Mouse (Mus musculus): ENCODE results near the gene Olfr815. TPM values are rescaled to one million over a fixed set of nuclear protein-coding genes. Genes with fewer than 3 reads are reported as not detected.
"Not testable (repeated sequence)": the region's sequence is repeated elsewhere in the genome, so short reads cannot be mapped to it uniquely, and the experiment has no call there.

Gene Olfr815
- not detected in 2 replicates for polyA plus RNA-seq (2015; fragmentation: Nextera tagmentation; extraction: Ambion mirVana)

- WGBS: no CpG with 5 or more reads among the region's 1 CpGs
- H3K27me3 ChIP-seq (ENCODE audit: insufficient read depth, low read length); H3K4me1 ChIP-seq (replicated peaks; ENCODE audit: insufficient read depth, low read length); H3K4me3 ChIP-seq (replicated peaks; ENCODE audit: low read depth, low read length); H3K9ac ChIP-seq (ENCODE audit: low read depth, low read length); ATAC-seq (replicated peaks; ENCODE audit: low FRiP score, low read depth); DNase-seq (ENCODE audit: low spot score); H3K4me2 ChIP-seq (ENCODE audit: low read length); H3K27ac ChIP-seq; H3K9me3 ChIP-seq (replicated peaks; ENCODE audit: low read length); H3K36me3 ChIP-seq (ENCODE audit: insufficient read depth, low read length): not testable (repeated sequence)
These were observed at the start of gene Olfr815 for GRCm38 (mm10) chr10:129905767-129906166. Olfr815 (minus strand) TSS chr10:129905867.

- Histone ChIP-seq H3K27ac (no peak within 1 kb of the TSS), H3K4me3 (replicated peaks; ENCODE audit: low read depth, low read length) (no peak within 1 kb of the TSS), H3K4me2 (ENCODE audit: low read length) (no peak within 1 kb of the TSS), H3K36me3 (ENCODE audit: insufficient read depth, low read length) (no peaks in the 10 kb centered on the region), H3K9me3 (replicated peaks; ENCODE audit: low read length) (no peaks in the 10 kb centered on the region), H3K27me3 (ENCODE audit: insufficient read depth, low read length) (no peaks in the 10 kb centered on the region), H3K4me1 (replicated peaks; ENCODE audit: insufficient read depth, low read length) (no peaks in the 10 kb centered on the region), H3K9ac (ENCODE audit: low read depth, low read length) (no peak within 1 kb of the TSS)
- WGBS: 88% methylated on average over 2 of the region's 2 CpGs
- no peak for TF ChIP-seq CTCF (IDR thresholded peaks at IDR 0.05; ENCODE audit: low read depth)
- ATAC-seq (replicated peaks; ENCODE audit: low FRiP score, low read depth) (no peak), DNase-seq (ENCODE audit: low spot score) (no peak)
These were observed 43.3 kb upstream of the Olfr815 start, which contains the start of gene Olfr818 for GRCm38 (mm10) chr10:129949000-129949399. Olfr818 (minus strand) TSS chr10:129949100.

GRCm38 (mm10) chr10:129915497-129915896 is 9.8 kb upstream of the Olfr815 start, which contains the start of gene Olfr816:
Olfr816 (minus strand) TSS chr10:129915597.
- Histone ChIP-seq H3K4me1 (replicated peaks; ENCODE audit: insufficient read depth, low read length) (no peaks in the 10 kb centered on the region), H3K9ac (ENCODE audit: low read depth, low read length) (no peak within 1 kb of the TSS), H3K27ac (no peak within 1 kb of the TSS), H3K27me3 (ENCODE audit: insufficient read depth, low read length) (no peaks in the 10 kb centered on the region), H3K9me3 (replicated peaks; ENCODE audit: low read length) (no peaks in the 10 kb centered on the region), H3K4me3 (replicated peaks; ENCODE audit: low read depth, low read length) (no peak within 1 kb of the TSS), H3K36me3 (ENCODE audit: insufficient read depth, low read length) (no peaks in the 10 kb centered on the region), H3K4me2 (ENCODE audit: low read length) (no peak within 1 kb of the TSS)
- 56% methylated on average over 1 of the region's 1 CpGs for WGBS
- ATAC-seq (replicated peaks; ENCODE audit: low FRiP score, low read depth): no peak
- no peak for DNase-seq (ENCODE audit: low spot score)
- TF ChIP-seq CTCF (IDR thresholded peaks at IDR 0.05; ENCODE audit: low read depth): no peak

GRCm38 (mm10) chr10:129885934-129886333 is 19.7 kb downstream of the Olfr815 start:
- no peak for ATAC-seq (replicated peaks; ENCODE audit: low FRiP score, low read depth)
- no peak overlapping the region for H3K27ac ChIP-seq
- H3K4me3 ChIP-seq (replicated peaks; ENCODE audit: low read depth, low read length): no peak overlapping the region
- no peak overlapping the region for H3K4me2 ChIP-seq (ENCODE audit: low read length)
- H3K9ac ChIP-seq (ENCODE audit: low read depth, low read length): no peak overlapping the region
- H3K4me1 ChIP-seq (replicated peaks; ENCODE audit: insufficient read depth, low read length): no peaks in the 10 kb centered on the region
- H3K27me3 ChIP-seq (ENCODE audit: insufficient read depth, low read length): no peaks in the 10 kb centered on the region
- TF ChIP-seq CTCF (IDR thresholded peaks at IDR 0.05; ENCODE audit: low read depth): no peak
- no peak for DNase-seq (ENCODE audit: low spot score)
- WGBS: 79% methylated on average over 7 of the region's 7 CpGs
- no peaks in the 10 kb centered on the region for H3K9me3 ChIP-seq (replicated peaks; ENCODE audit: low read length)
- no peaks in the 10 kb centered on the region for H3K36me3 ChIP-seq (ENCODE audit: insufficient read depth, low read length)

- 80% methylated on average over 6 of the region's 6 CpGs for WGBS
- H3K4me1 ChIP-seq (replicated peaks; ENCODE audit: insufficient read depth, low read length); H3K27me3 ChIP-seq (ENCODE audit: insufficient read depth, low read length); H3K36me3 ChIP-seq (ENCODE audit: insufficient read depth, low read length); H3K27ac ChIP-seq; H3K9me3 ChIP-seq (replicated peaks; ENCODE audit: low read length); H3K9ac ChIP-seq (ENCODE audit: low read depth, low read length); H3K4me2 ChIP-seq (ENCODE audit: low read length); DNase-seq (ENCODE audit: low spot score); ATAC-seq (replicated peaks; ENCODE audit: low FRiP score, low read depth); H3K4me3 ChIP-seq (replicated peaks; ENCODE audit: low read depth, low read length): not testable (repeated sequence)
These were observed 20.2 kb downstream of the Olfr815 start for GRCm38 (mm10) chr10:129885496-129885895.

GRCm38 (mm10) chr10:129879751-129880150 is 25.9 kb downstream of the Olfr815 start, which contains the start of gene Olfr814:
Olfr814 (minus strand) TSS chr10:129879851.
- H3K9ac ChIP-seq (ENCODE audit: low read depth, low read length); DNase-seq (ENCODE audit: low spot score); H3K27me3 ChIP-seq (ENCODE audit: insufficient read depth, low read length); ATAC-seq (replicated peaks; ENCODE audit: low FRiP score, low read depth); H3K4me3 ChIP-seq (replicated peaks; ENCODE audit: low read depth, low read length); H3K4me2 ChIP-seq (ENCODE audit: low read length); H3K36me3 ChIP-seq (ENCODE audit: insufficient read depth, low read length); H3K9me3 ChIP-seq (replicated peaks; ENCODE audit: low read length); H3K4me1 ChIP-seq (replicated peaks; ENCODE audit: insufficient read depth, low read length); H3K27ac ChIP-seq: not testable (repeated sequence)
- no CpG with 5 or more reads among the region's 1 CpGs for WGBS

GRCm38 (mm10) chr10:129855067-129855466 is 50.6 kb downstream of the Olfr815 start, which contains the start of gene Olfr813:
Olfr813 (plus strand) TSS chr10:129855367.
- TF ChIP-seq CTCF (IDR thresholded peaks at IDR 0.05; ENCODE audit: low read depth): no peak
- Histone ChIP-seq H3K4me3 (replicated peaks; ENCODE audit: low read depth, low read length) (no peak within 1 kb of the TSS), H3K27me3 (ENCODE audit: insufficient read depth, low read length) (no peaks in the 10 kb centered on the region), H3K36me3 (ENCODE audit: insufficient read depth, low read length) (no peaks in the 10 kb centered on the region), H3K4me2 (ENCODE audit: low read length) (no peak within 1 kb of the TSS), H3K4me1 (replicated peaks; ENCODE audit: insufficient read depth, low read length) (no peaks in the 10 kb centered on the region), H3K27ac (no peak within 1 kb of the TSS), H3K9ac (ENCODE audit: low read depth, low read length) (no peak within 1 kb of the TSS), H3K9me3 (replicated peaks; ENCODE audit: low read length) (no peaks in the 10 kb centered on the region)
- ATAC-seq (replicated peaks; ENCODE audit: low FRiP score, low read depth) (no peak), DNase-seq (ENCODE audit: low spot score) (no peak)

Other genes with a start within 250 kb of the Olfr815 start
- gene Olfr800, start 248.2 kb downstream of the Olfr815 start, polyA plus RNA-seq (2015; fragmentation: Nextera tagmentation; extraction: Ambion mirVana): not detected in 2 replicates
- not detected in 2 replicates for gene Olfr801, start 232.0 kb downstream of the Olfr815 start, polyA plus RNA-seq (2015; fragmentation: Nextera tagmentation; extraction: Ambion mirVana)
- not detected in 2 replicates for gene Olfr802, start 217.7 kb downstream of the Olfr815 start, polyA plus RNA-seq (2015; fragmentation: Nextera tagmentation; extraction: Ambion mirVana)
- gene Olfr803, start 211.6 kb downstream of the Olfr815 start, polyA plus RNA-seq (2015; fragmentation: Nextera tagmentation; extraction: Ambion mirVana): not detected in 2 replicates
- gene Olfr804, start 202.7 kb downstream of the Olfr815 start, polyA plus RNA-seq (2015; fragmentation: Nextera tagmentation; extraction: Ambion mirVana): not detected in 2 replicates
- gene Olfr805, start 176.5 kb downstream of the Olfr815 start, polyA plus RNA-seq (2015; fragmentation: Nextera tagmentation; extraction: Ambion mirVana): not detected in 2 replicates
- not detected in 2 replicates for gene Olfr806, start 163.9 kb downstream of the Olfr815 start, polyA plus RNA-seq (2015; fragmentation: Nextera tagmentation; extraction: Ambion mirVana)
- not detected in 2 replicates for gene Olfr807, start 148.1 kb downstream of the Olfr815 start, polyA plus RNA-seq (2015; fragmentation: Nextera tagmentation; extraction: Ambion mirVana)
- gene Olfr808, start 140.4 kb downstream of the Olfr815 start, polyA plus RNA-seq (2015; fragmentation: Nextera tagmentation; extraction: Ambion mirVana): not detected in 2 replicates
- gene Olfr809, start 131.2 kb downstream of the Olfr815 start, polyA plus RNA-seq (2015; fragmentation: Nextera tagmentation; extraction: Ambion mirVana): not detected in 2 replicates
- not detected in 2 replicates for gene Olfr810, start 111.0 kb downstream of the Olfr815 start, polyA plus RNA-seq (2015; fragmentation: Nextera tagmentation; extraction: Ambion mirVana)
- not detected in 2 replicates for gene Olfr811, start 101.5 kb downstream of the Olfr815 start, polyA plus RNA-seq (2015; fragmentation: Nextera tagmentation; extraction: Ambion mirVana)
- not detected in 2 replicates for gene Olfr812, start 59.8 kb downstream of the Olfr815 start, polyA plus RNA-seq (2015; fragmentation: Nextera tagmentation; extraction: Ambion mirVana)
- not detected in 2 replicates for gene Olfr813, start 50.5 kb downstream of the Olfr815 start, polyA plus RNA-seq (2015; fragmentation: Nextera tagmentation; extraction: Ambion mirVana)
- gene Olfr814, start 26.0 kb downstream of the Olfr815 start, polyA plus RNA-seq (2015; fragmentation: Nextera tagmentation; extraction: Ambion mirVana): not detected in 2 replicates
- not detected in 2 replicates for gene Olfr816, start 9.7 kb upstream of the Olfr815 start, polyA plus RNA-seq (2015; fragmentation: Nextera tagmentation; extraction: Ambion mirVana)
- not detected in 2 replicates for gene Olfr818, start 43.2 kb upstream of the Olfr815 start, polyA plus RNA-seq (2015; fragmentation: Nextera tagmentation; extraction: Ambion mirVana)
- gene Olfr819, start 61.4 kb upstream of the Olfr815 start, polyA plus RNA-seq (2015; fragmentation: Nextera tagmentation; extraction: Ambion mirVana): not detected in 2 replicates
- gene Olfr247, start 70.3 kb upstream of the Olfr815 start, polyA plus RNA-seq (2015; fragmentation: Nextera tagmentation; extraction: Ambion mirVana): not detected in 2 replicates
- not detected in 2 replicates for gene Gm10310, start 79.2 kb upstream of the Olfr815 start, polyA plus RNA-seq (2015; fragmentation: Nextera tagmentation; extraction: Ambion mirVana)
- not detected in 2 replicates for gene Olfr820, start 106.8 kb upstream of the Olfr815 start, polyA plus RNA-seq (2015; fragmentation: Nextera tagmentation; extraction: Ambion mirVana)
- not detected in 2 replicates for gene Olfr821, start 124.5 kb upstream of the Olfr815 start, polyA plus RNA-seq (2015; fragmentation: Nextera tagmentation; extraction: Ambion mirVana)
- gene Olfr822, start 165.3 kb upstream of the Olfr815 start, polyA plus RNA-seq (2015; fragmentation: Nextera tagmentation; extraction: Ambion mirVana): not detected in 2 replicates
- gene Olfr823, start 209.5 kb upstream of the Olfr815 start, polyA plus RNA-seq (2015; fragmentation: Nextera tagmentation; extraction: Ambion mirVana): not detected in 2 replicates
- not detected in 2 replicates for gene Olfr824, start 224.1 kb upstream of the Olfr815 start, polyA plus RNA-seq (2015; fragmentation: Nextera tagmentation; extraction: Ambion mirVana)

All from kidney, postnatal 0 days (tissue).